Mouse (Mus musculus): ENCODE measurements around the gene AI464131. TPM values are rescaled to one million over a fixed set of nuclear protein-coding genes. Genes with fewer than 3 reads are reported as not detected.
"Not testable (repeated sequence)": the region's sequence is repeated elsewhere in the genome, so short reads cannot be mapped to it uniquely, and the experiment has no call there.

AI464131 gene
- polyA plus RNA-seq, 2 experiments: 0.44 to 0.62 TPM

DNA sequence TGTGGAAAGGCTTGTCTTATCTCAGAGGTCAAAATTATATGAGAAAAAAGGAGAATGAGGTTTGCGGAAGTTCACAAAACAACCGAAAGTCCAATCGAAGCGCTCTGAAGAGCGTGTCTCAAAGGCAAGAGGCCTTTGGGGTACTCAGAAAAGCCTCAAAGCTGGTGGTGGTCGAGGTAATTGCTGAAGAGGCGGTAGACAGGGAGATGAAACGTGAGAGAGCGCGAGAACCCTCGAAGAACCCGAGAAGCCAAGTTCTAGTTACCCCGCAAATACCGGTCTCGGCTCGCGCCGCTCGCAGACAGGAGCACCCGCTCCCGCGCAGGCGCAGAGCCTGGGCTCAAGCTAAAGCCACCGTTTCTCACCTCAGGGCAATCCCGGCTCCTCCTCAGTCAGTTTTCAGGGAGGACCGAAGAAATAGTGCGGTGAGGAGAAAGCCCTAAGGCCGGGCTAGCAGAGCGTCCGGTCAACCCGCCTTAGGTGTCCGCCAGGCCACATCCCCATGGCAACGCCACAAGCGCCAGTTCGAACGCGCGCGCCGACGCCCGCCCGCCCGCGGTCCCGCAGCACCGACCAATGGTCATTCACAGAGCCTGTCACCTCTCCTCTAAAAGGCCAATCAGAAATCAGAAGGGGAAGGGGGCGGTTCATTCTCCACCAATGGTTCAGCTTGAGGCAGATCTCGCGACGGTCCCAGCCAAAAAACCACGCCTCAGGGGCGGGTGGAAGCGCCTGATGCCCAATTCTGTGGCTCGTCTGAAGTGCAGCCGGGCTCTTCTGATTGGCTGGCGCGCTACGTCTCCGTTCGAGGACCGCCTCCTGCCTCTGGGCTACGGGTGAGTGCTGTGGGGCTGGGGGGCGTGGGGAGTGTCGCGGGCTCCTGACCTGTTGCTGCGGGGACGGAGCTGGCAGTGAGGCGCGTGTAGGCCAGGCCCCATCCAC lies 38.3 kb downstream of the AI464131 start, which contains the start of the genes Kif24 and Nudt2:
Gene Kif24, minus strand, starts transcription at position 543 of the 942 bp plus-strand sequence.
Gene Nudt2, plus strand, starts transcription at position 807 of the 942 bp plus-strand sequence.
- H3K9ac ChIP-seq (replicated peaks): peak within 1 kb of the TSS; percentile 79
- peak within 1 kb of the TSS; percentile 90 to 95 for H3K4me3 ChIP-seq (ENCODE audit: insufficient read depth in 1 of 2, low read depth in 2 of 2, low read length in 2 of 2)
- H3K4me1 ChIP-seq (replicated peaks; ENCODE audit: control insufficient read depth in 2 of 2, insufficient read depth in 2 of 2, low read length in 1 of 2): peaks cover 10 to 17% of the 10 kb centered on the region in 2 experiments
- TF ChIP-seq CTCF (IDR thresholded peaks at IDR 0.05; ENCODE audit: low read depth) (no peak), EP300 (IDR thresholded peaks at IDR 0.05; ENCODE audit: low read depth) (peak; percentile 75)
- ATAC-seq (ENCODE audit: insufficient read depth): peak; percentile 98
- H3K27me3 ChIP-seq (ENCODE audit: control insufficient read depth, insufficient read depth, low read length): no peaks in the 10 kb centered on the region
- WGBS (ENCODE audit: insufficient replicate concordance): under 1% methylated on average over 70 of the region's 70 CpGs
- no peaks in the 10 kb centered on the region for H3K9me3 ChIP-seq (ENCODE audit: control insufficient read depth, low read length)
- H3K4me2 ChIP-seq (ENCODE audit: low read depth): peak within 1 kb of the TSS; percentile 86
- DNase-seq (ENCODE audit: low read depth in 3 of 3, low spot score in 3 of 3): peak; percentile 100
- H3K27ac ChIP-seq: peak within 1 kb of the TSS; percentile 78
- no peaks in the 10 kb centered on the region for H3K36me3 ChIP-seq (replicated peaks; ENCODE audit: control insufficient read depth, insufficient read depth, low read depth)

DNA sequence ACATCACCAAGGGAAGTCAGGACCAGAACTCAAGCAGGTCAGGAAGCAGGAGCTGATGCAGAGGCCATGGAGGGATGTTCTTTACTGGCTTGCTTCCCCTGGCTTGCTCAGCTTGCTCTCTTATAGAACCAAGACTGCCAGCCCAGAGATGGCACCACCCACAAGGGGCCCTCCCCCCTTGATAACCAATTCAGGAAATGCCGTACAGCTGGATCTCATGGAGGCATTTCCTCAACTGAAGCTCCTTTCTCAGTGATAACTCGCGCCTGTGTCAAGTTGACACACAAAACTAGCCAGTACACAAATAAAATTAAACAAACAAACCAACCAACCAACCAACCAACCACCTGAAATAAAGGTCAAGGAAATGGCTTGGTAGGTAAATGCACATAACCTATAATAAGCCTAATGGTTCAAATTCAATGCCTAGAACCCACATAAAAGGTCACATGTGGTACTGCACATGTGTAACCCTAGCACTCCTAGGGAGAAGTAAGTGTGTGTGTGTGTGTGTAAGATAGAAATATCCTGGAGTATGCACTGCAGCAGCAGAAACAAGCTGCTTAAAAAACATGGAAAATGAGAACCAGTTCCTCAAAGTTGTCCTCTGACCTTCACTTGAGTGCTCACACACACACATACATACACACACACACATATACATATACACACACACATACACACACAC lies 39.7 kb downstream of the AI464131 start:
- H3K9me3 ChIP-seq (ENCODE audit: control insufficient read depth, low read length); ATAC-seq (ENCODE audit: insufficient read depth); H3K36me3 ChIP-seq (replicated peaks; ENCODE audit: control insufficient read depth, insufficient read depth, low read depth); H3K27me3 ChIP-seq (ENCODE audit: control insufficient read depth, insufficient read depth, low read length): not testable (repeated sequence)
- peak in 2 of 3 experiments; percentile 25 to 30 for DNase-seq (ENCODE audit: low read depth in 3 of 3, low spot score in 3 of 3)
- Histone ChIP-seq H3K4me3 (ENCODE audit: insufficient read depth in 1 of 2, low read depth in 2 of 2, low read length in 2 of 2) (peak overlapping the region; percentile 88 to 90), H3K4me1 (replicated peaks; ENCODE audit: control insufficient read depth in 2 of 2, insufficient read depth in 2 of 2, low read length in 1 of 2) (peaks cover 10 to 17% of the 10 kb centered on the region in 2 experiments), H3K4me2 (ENCODE audit: low read depth) (peak overlapping the region; percentile 86), H3K9ac (replicated peaks) (peak overlapping the region; percentile 79), H3K27ac (peak overlapping the region; percentile 78)
- WGBS (ENCODE audit: insufficient replicate concordance): 7% methylated on average over 3 of the region's 3 CpGs

DNA sequence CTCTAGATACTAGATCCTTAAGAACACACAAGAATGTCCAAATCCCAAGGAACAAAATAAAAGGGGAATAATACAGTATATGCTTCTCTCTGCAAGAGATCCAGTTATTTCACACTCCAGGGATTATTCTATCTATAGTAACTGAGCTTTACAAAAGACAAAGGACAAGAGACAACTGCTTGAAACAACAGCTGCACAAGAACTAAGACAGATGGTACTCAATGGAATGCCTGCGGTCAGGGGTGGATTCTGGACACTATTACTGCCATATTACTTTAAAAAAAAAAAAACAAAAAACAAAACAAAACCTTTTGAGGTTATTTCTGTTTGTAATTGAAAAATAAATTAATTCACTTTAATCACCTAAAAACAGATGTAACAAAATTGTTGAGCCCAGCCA lies 42.2 kb downstream of the AI464131 start:
- no peak overlapping the region for H3K4me2 ChIP-seq (ENCODE audit: low read depth)
- H3K9ac ChIP-seq (replicated peaks): no peak overlapping the region
- no peak overlapping the region for H3K4me3 ChIP-seq (ENCODE audit: insufficient read depth in 1 of 2, low read depth in 2 of 2, low read length in 2 of 2)
- ATAC-seq (ENCODE audit: insufficient read depth) (no peak), DNase-seq (ENCODE audit: low read depth in 3 of 3, low spot score in 3 of 3) (no peak)
- 87% methylated on average over 1 of the region's 1 CpGs for WGBS (ENCODE audit: insufficient replicate concordance)
- no peak overlapping the region for H3K27ac ChIP-seq
- no peaks in the 10 kb centered on the region for H3K9me3 ChIP-seq (ENCODE audit: control insufficient read depth, low read length)
- peaks cover 10 to 16% of the 10 kb centered on the region in 2 experiments for H3K4me1 ChIP-seq (replicated peaks; ENCODE audit: control insufficient read depth in 2 of 2, insufficient read depth in 2 of 2, low read length in 1 of 2)
- no peak for TF ChIP-seq CTCF (IDR thresholded peaks at IDR 0.05; ENCODE audit: low read depth)
- TF ChIP-seq EP300 (IDR thresholded peaks at IDR 0.05; ENCODE audit: low read depth): no peak
- no peaks in the 10 kb centered on the region for H3K27me3 ChIP-seq (ENCODE audit: control insufficient read depth, insufficient read depth, low read length)
- no peaks in the 10 kb centered on the region for H3K36me3 ChIP-seq (replicated peaks; ENCODE audit: control insufficient read depth, insufficient read depth, low read depth)

DNA sequence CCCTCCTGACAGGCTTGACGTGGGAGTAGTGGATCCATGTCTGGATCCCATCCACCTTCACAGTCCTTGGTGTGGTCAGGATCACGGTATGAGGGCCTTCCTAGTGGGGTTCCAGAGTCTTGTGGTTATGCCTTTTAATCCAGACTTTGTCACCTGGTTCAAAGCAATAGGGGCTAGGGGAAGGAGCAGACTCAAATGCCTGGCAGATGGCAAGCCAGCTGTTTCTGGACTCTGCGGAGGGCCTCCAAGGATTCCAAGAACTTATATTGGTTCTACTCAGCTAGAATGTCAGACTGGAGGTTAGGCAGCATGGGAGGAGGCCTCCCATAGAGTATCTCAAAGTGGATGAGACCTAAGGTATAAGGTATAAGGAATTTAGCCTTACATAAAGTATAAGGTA lies 55.3 kb downstream of the AI464131 start:
- Histone ChIP-seq H3K27me3 (ENCODE audit: control insufficient read depth, insufficient read depth, low read length) (no peaks in the 10 kb centered on the region), H3K4me1 (replicated peaks; ENCODE audit: control insufficient read depth in 2 of 2, insufficient read depth in 2 of 2, low read length in 1 of 2) (no peaks in the 10 kb centered on the region), H3K9me3 (ENCODE audit: control insufficient read depth, low read length) (no peaks in the 10 kb centered on the region), H3K27ac (no peak overlapping the region), H3K4me2 (ENCODE audit: low read depth) (no peak overlapping the region), H3K4me3 (ENCODE audit: insufficient read depth in 1 of 2, low read depth in 2 of 2, low read length in 2 of 2) (no peak overlapping the region), H3K9ac (replicated peaks) (no peak overlapping the region), H3K36me3 (replicated peaks; ENCODE audit: control insufficient read depth, insufficient read depth, low read depth) (peaks cover 4% of the 10 kb centered on the region)
- no peak for DNase-seq (ENCODE audit: low read depth in 3 of 3, low spot score in 3 of 3)
- WGBS (ENCODE audit: insufficient replicate concordance): 86% methylated on average over 3 of the region's 3 CpGs
- ATAC-seq (ENCODE audit: insufficient read depth): no peak
- TF ChIP-seq CTCF (IDR thresholded peaks at IDR 0.05; ENCODE audit: low read depth): no peak
- TF ChIP-seq EP300 (IDR thresholded peaks at IDR 0.05; ENCODE audit: low read depth): no peak

Other genes with a start within 250 kb of the AI464131 start
- gene Ubap2, start 227.9 kb downstream of the AI464131 start, polyA plus RNA-seq (2012; rRNA removed): 17.7 and 18.9 TPM in 2 replicates
- 17.2 and 24.8 TPM in 2 replicates for gene Ubap2, start 227.9 kb downstream of the AI464131 start, polyA plus RNA-seq (2014; fragmentation: Nextera tagmentation; extraction: Ambion mirVana)
- 26.2 and 30.8 TPM in 2 replicates for gene Dcaf12, start 188.2 kb downstream of the AI464131 start, polyA plus RNA-seq (2012; rRNA removed)
- gene Dcaf12, start 188.2 kb downstream of the AI464131 start, polyA plus RNA-seq (2014; fragmentation: Nextera tagmentation; extraction: Ambion mirVana): 47.3 and 52.4 TPM in 2 replicates
- gene Ubap1, start 154.1 kb downstream of the AI464131 start, polyA plus RNA-seq (2012; rRNA removed): 12.4 and 16.9 TPM in 2 replicates
- gene Ubap1, start 154.1 kb downstream of the AI464131 start, polyA plus RNA-seq (2014; fragmentation: Nextera tagmentation; extraction: Ambion mirVana): 21.4 and 24.4 TPM in 2 replicates
- 3.4 and 4.2 TPM in 2 replicates for gene Kif24, start 38.2 kb downstream of the AI464131 start, polyA plus RNA-seq (2012; rRNA removed)
- 4.0 and 4.2 TPM in 2 replicates for gene Kif24, start 38.2 kb downstream of the AI464131 start, polyA plus RNA-seq (2014; fragmentation: Nextera tagmentation; extraction: Ambion mirVana)
- gene Nudt2, start 37.9 kb downstream of the AI464131 start, polyA plus RNA-seq (2012; rRNA removed): 7.6 and 13.3 TPM in 2 replicates
- 22.4 and 22.5 TPM in 2 replicates for gene Nudt2, start 37.9 kb downstream of the AI464131 start, polyA plus RNA-seq (2014; fragmentation: Nextera tagmentation; extraction: Ambion mirVana)
- not detected in 2 replicates for gene 1110017D15Rik, start 14.3 kb upstream of the AI464131 start, polyA plus RNA-seq (2012; rRNA removed)
- not detected in 2 replicates for gene 1110017D15Rik, start 14.3 kb upstream of the AI464131 start, polyA plus RNA-seq (2014; fragmentation: Nextera tagmentation; extraction: Ambion mirVana)
- 1.8 TPM in 2 replicates for gene Fam219a, start 66.5 kb upstream of the AI464131 start, polyA plus RNA-seq (2012; rRNA removed)
- 0.38 and 0.58 TPM in 2 replicates for gene Fam219a, start 66.5 kb upstream of the AI464131 start, polyA plus RNA-seq (2014; fragmentation: Nextera tagmentation; extraction: Ambion mirVana)
- 1.3 and 1.9 TPM in 2 replicates for gene Dnaic1, start 66.7 kb upstream of the AI464131 start, polyA plus RNA-seq (2012; rRNA removed)
- gene Dnaic1, start 66.7 kb upstream of the AI464131 start, polyA plus RNA-seq (2014; fragmentation: Nextera tagmentation; extraction: Ambion mirVana): 2.1 and 2.6 TPM in 2 replicates
- 1.2 and 1.5 TPM in 2 replicates for gene Enho, start 137.2 kb upstream of the AI464131 start, polyA plus RNA-seq (2012; rRNA removed)
- 1.7 and 1.8 TPM in 2 replicates for gene Enho, start 137.2 kb upstream of the AI464131 start, polyA plus RNA-seq (2014; fragmentation: Nextera tagmentation; extraction: Ambion mirVana)
- 0.75 and 0.88 TPM in 2 replicates for gene Cntfr, start 194.0 kb upstream of the AI464131 start, polyA plus RNA-seq (2012; rRNA removed)
- 0.17 and 0.32 TPM in 2 replicates for gene Cntfr, start 194.0 kb upstream of the AI464131 start, polyA plus RNA-seq (2014; fragmentation: Nextera tagmentation; extraction: Ambion mirVana)
- gene Il11ra1, start 196.9 kb upstream of the AI464131 start, polyA plus RNA-seq (2012; rRNA removed): 11.2 and 13.9 TPM in 2 replicates
- gene Il11ra1, start 196.9 kb upstream of the AI464131 start, polyA plus RNA-seq (2014; fragmentation: Nextera tagmentation; extraction: Ambion mirVana): 23.8 and 27.1 TPM in 2 replicates
- 24.0 and 25.0 TPM in 2 replicates for gene Rpp25l, start 210.5 kb upstream of the AI464131 start, polyA plus RNA-seq (2012; rRNA removed)
- gene Rpp25l, start 210.5 kb upstream of the AI464131 start, polyA plus RNA-seq (2014; fragmentation: Nextera tagmentation; extraction: Ambion mirVana): 31.4 and 38.2 TPM in 2 replicates
- 28.7 and 39.8 TPM in 2 replicates for gene Dctn3, start 220.1 kb upstream of the AI464131 start, polyA plus RNA-seq (2012; rRNA removed)
- 63.9 and 68.6 TPM in 2 replicates for gene Dctn3, start 220.1 kb upstream of the AI464131 start, polyA plus RNA-seq (2014; fragmentation: Nextera tagmentation; extraction: Ambion mirVana)
- not detected in 2 replicates for gene Arid3c, start 228.1 kb upstream of the AI464131 start, polyA plus RNA-seq (2012; rRNA removed)
- gene Arid3c, start 228.1 kb upstream of the AI464131 start, polyA plus RNA-seq (2014; fragmentation: Nextera tagmentation; extraction: Ambion mirVana): not detected in 2 replicates

Data from liver, embryonic 14.5 days (tissue).